Mouse (Mus musculus): Measurements from ENCODE around the gene Bend6. TPM values are rescaled to one million over a fixed set of nuclear protein-coding genes. Genes with fewer than 3 reads are reported as not detected.

The Bend6 gene
- 10 to 100 TPM; 71.7 to 72.1 TPM for total RNA-seq (2021)
- long read RNA-seq, experiment 1, transcript Bend6-201 (7 exons, 2,487 nt) = major isoform, 87 of 112 reads
- long read RNA-seq, experiment 1, partial matches to known transcripts = 7 of 112 reads
- long read RNA-seq, experiment 1, other reads (novel, unspliced or antisense) = 15 of 112 reads
- long read RNA-seq, experiment 2, transcript Bend6-201 (7 exons, 2,487 nt) = major isoform, 117 of 151 reads
- long read RNA-seq, experiment 2, partial matches to known transcripts = 6 of 151 reads
- long read RNA-seq, experiment 2, other reads (novel, unspliced or antisense) = 25 of 151 reads

GRCm38 (mm10) chr1:33907421-33908190, at the start of gene Bend6:
Bend6 (minus strand) TSS chr1:33907816.
- peak; percentile 70 for TF ChIP-seq CTCF (conservative IDR thresholded peaks at IDR 0.05)

GRCm38 (mm10) chr1:33955626-33956025, 48.0 kb upstream of the Bend6 start:
- H3K4me3 ChIP-seq = no peak overlapping the region
- no peak for DNase-seq (ENCODE audit: low spot score in 2 of 2)
- H3K27ac ChIP-seq = no peak overlapping the region
- no peak for TF ChIP-seq CTCF (conservative IDR thresholded peaks at IDR 0.05)

More at GRCm38 (mm10) chr1:33907421-33908190, at the start of gene Bend6:
- H3K4me3 ChIP-seq = peak within 1 kb of the TSS; percentile 79
- peak; percentile 68 to 73 for DNase-seq (ENCODE audit: low spot score in 2 of 2)
- H3K27ac ChIP-seq = peak within 1 kb of the TSS; percentile 90

GRCm38 (mm10) chr1:33948511-33948910, 40.9 kb upstream of the Bend6 start:
- no peak for TF ChIP-seq CTCF (conservative IDR thresholded peaks at IDR 0.05)
- Histone ChIP-seq H3K4me3 (no peak overlapping the region), H3K27ac (peak overlapping the region; percentile 10; the same call in 1 of the 2 replicates)
- peak in 1 of 2 experiments; percentile 47 for DNase-seq (ENCODE audit: low spot score in 2 of 2)

- Histone ChIP-seq H3K27ac (peak overlapping the region; percentile 48; the same call in 1 of the 2 replicates), H3K4me3 (no peak overlapping the region)
- peak; percentile 30; the same call in 1 of the 2 replicates for TF ChIP-seq CTCF (conservative IDR thresholded peaks at IDR 0.05)
- no peak for DNase-seq (ENCODE audit: low spot score in 2 of 2)
Measured at GRCm38 (mm10) chr1:33947838-33948237, 40.2 kb upstream of the Bend6 start.

GRCm38 (mm10) chr1:33946601-33947395, 39.2 kb upstream of the Bend6 start:
- no peak for TF ChIP-seq CTCF (conservative IDR thresholded peaks at IDR 0.05)
- Histone ChIP-seq H3K27ac (peak overlapping the region; percentile 80), H3K4me3 (no peak overlapping the region)
- DNase-seq (ENCODE audit: low spot score in 2 of 2) = peak; percentile 75 to 83

GRCm38 (mm10) chr1:33945756-33946155, 38.1 kb upstream of the Bend6 start:
- peak overlapping the region; percentile 80 for H3K27ac ChIP-seq
- no peak overlapping the region for H3K4me3 ChIP-seq
- no peak for TF ChIP-seq CTCF (conservative IDR thresholded peaks at IDR 0.05)
- DNase-seq (ENCODE audit: low spot score in 2 of 2) = no peak

GRCm38 (mm10) chr1:33944977-33945750, 37.5 kb upstream of the Bend6 start:
- TF ChIP-seq CTCF (conservative IDR thresholded peaks at IDR 0.05) = no peak
- no peak overlapping the region for H3K4me3 ChIP-seq
- no peak overlapping the region for H3K27ac ChIP-seq
- DNase-seq (ENCODE audit: low spot score in 2 of 2) = no peak

- no peak for DNase-seq (ENCODE audit: low spot score in 2 of 2)
- Histone ChIP-seq H3K4me3 (no peak overlapping the region), H3K27ac (no peak overlapping the region)
- TF ChIP-seq CTCF (conservative IDR thresholded peaks at IDR 0.05) = no peak
Measured at GRCm38 (mm10) chr1:33943943-33944342, 36.3 kb upstream of the Bend6 start.

GRCm38 (mm10) chr1:33942638-33943037, 35.0 kb upstream of the Bend6 start:
- TF ChIP-seq CTCF (conservative IDR thresholded peaks at IDR 0.05) = no peak
- DNase-seq (ENCODE audit: low spot score in 2 of 2) = no peak
- no peak overlapping the region for H3K27ac ChIP-seq
- no peak overlapping the region for H3K4me3 ChIP-seq

- DNase-seq (ENCODE audit: low spot score in 2 of 2) = no peak
- 0 out of 2 replicates have a peak overlapping the region, but pooled peaks have one; percentile 36 for H3K27ac ChIP-seq
- no peak for TF ChIP-seq CTCF (conservative IDR thresholded peaks at IDR 0.05)
- H3K4me3 ChIP-seq = no peak overlapping the region
Measured at GRCm38 (mm10) chr1:33940364-33940928, 32.8 kb upstream of the Bend6 start.

GRCm38 (mm10) chr1:33939828-33940227, 32.2 kb upstream of the Bend6 start:
- Histone ChIP-seq H3K27ac (0 out of 2 replicates have a peak overlapping the region, but pooled peaks have one; percentile 36), H3K4me3 (no peak overlapping the region)
- TF ChIP-seq CTCF (conservative IDR thresholded peaks at IDR 0.05) = no peak
- no peak for DNase-seq (ENCODE audit: low spot score in 2 of 2)

- Histone ChIP-seq H3K4me3 (no peak overlapping the region), H3K27ac (peak overlapping the region; percentile 14; the same call in 1 of the 2 replicates)
- DNase-seq (ENCODE audit: low spot score in 2 of 2) = no peak
- no peak for TF ChIP-seq CTCF (conservative IDR thresholded peaks at IDR 0.05)
Measured at GRCm38 (mm10) chr1:33935946-33936345, 28.3 kb upstream of the Bend6 start.

All from layer of hippocampus, adult 2 months (tissue).